Mouse (Mus musculus): ENCODE data around the gene Foxn2.

The Foxn2 gene

GRCm38 (mm10) chr17:88493551-88493950 is 53.0 kb downstream of the Foxn2 start:
- DNase-seq (ENCODE audit: low spot score), result no peak

DNA sequence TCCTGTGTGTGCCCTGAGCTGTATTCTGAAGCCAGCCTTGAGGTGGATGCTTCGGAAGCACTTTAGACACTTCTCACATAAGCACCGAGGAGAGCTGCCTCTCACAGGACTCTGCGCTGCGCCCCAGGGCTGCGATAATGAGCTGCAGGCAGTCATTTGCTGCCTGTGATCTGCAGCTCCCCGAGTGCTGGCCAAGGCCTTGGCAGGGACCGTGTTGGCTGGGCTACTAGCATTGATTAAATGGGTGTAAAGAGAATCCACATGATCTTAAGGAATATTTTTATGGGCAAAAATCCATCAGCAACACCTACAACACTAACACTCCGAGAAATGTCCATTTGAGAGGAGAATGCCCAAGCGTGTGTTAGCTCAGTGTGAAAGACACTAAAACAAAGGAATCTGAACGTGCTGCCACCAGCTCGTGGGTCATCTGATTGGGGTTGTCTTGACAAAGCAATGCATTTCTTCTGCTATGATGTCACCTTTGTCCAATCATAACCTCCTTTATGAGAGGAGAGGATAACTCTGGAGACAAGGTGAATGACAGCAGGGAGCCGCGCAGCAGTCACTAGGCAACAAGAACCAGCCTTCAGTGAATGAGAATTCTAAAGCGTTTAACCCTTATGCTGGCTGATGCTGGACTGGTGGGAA is 53.7 kb downstream of the Foxn2 start:
- DNase-seq (ENCODE audit: low spot score), result no peak

DNA sequence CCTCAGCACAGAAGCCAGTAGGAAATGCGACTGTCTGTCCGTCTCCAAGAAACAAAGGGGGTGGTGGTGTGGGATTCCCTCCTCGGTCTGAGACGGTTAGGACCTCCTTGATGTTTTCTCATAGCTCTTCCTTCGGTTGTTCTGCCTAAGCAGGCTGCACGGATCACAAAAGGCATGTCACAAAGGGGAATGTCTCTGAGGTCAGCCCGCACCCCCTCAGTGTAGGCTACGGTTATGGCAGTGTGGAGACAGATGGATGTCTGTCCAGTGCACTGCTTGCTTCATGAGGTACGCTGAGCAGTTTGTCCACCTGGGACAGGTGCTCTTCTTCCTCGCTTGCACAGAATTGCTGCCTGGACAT is 54.2 kb downstream of the Foxn2 start:
- DNase-seq (ENCODE audit: low spot score), result no peak

DNA sequence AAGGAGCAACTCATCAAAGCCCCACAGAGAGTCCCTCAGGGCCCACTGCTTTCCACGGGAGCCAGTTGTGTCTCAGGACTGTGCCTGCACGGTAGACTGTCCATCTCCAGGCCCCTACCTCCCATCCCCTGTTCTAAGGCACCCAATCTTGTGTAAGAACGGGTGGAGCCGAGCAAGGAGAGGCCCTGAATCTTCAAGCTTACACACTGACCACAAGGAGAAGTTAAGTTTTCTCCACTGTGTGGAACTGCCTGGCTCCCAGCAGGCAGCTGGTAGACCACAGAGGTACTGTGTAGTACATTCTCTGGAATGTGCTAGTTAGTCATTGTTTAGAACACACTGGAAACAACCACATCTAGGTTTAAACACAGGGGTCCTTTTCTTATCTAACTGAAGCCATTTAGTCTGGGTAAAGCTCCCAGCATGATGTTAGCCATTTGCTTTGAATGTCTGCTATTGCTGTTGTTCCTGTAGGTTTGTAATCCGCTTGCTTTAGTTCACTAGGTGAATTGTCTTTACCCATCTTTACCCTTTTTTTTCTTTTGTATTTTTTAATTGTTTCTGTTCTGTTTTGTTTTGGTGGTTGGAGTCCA is 57.7 kb downstream of the Foxn2 start:
- no peak for DNase-seq (ENCODE audit: low spot score)

GRCm38 (mm10) chr17:88504056-88504455 is 63.5 kb downstream of the Foxn2 start:
- DNase-seq (ENCODE audit: low spot score), result no peak

GRCm38 (mm10) chr17:88505275-88505723 is 64.8 kb downstream of the Foxn2 start:
- no peak for DNase-seq (ENCODE audit: low spot score)

GRCm38 (mm10) chr17:88505941-88506340 is 65.4 kb downstream of the Foxn2 start:
- no peak for DNase-seq (ENCODE audit: low spot score)

GRCm38 (mm10) chr17:88507376-88507775 is 66.9 kb downstream of the Foxn2 start:
- no peak for DNase-seq (ENCODE audit: low spot score)

DNA sequence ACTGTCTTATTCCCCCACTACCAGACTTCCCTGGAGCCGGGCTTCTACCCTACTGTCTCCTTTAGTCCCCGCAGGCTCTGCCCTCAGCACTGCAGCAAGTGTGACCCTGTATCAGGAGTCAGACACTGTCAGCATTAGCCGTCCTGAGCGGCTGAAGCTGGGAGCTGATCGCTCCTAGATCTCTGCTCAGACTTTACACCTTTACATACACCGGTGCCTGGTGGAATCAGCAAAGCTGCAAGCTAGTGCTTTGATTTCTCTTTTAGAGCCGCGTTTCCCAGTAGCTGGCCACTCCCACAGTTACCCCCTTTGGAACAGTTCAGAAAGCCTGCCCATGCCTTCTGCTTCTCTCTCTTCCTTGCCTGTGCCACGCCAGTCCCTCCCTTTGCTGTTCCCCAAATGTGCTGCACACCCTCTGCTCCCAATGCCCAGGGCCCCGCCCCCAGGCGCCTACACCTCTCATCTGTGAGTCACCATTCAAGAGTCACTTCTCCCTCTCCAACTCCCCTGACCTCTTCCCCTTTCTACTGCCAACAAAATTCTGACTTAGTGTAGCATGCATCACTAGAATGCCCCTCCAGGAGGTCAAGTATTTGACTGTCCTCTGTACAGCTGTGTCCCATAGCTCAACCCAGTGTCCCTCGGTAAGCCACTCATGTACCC is 68.5 kb downstream of the Foxn2 start:
- peak; percentile 78 for DNase-seq (ENCODE audit: low spot score)

DNA sequence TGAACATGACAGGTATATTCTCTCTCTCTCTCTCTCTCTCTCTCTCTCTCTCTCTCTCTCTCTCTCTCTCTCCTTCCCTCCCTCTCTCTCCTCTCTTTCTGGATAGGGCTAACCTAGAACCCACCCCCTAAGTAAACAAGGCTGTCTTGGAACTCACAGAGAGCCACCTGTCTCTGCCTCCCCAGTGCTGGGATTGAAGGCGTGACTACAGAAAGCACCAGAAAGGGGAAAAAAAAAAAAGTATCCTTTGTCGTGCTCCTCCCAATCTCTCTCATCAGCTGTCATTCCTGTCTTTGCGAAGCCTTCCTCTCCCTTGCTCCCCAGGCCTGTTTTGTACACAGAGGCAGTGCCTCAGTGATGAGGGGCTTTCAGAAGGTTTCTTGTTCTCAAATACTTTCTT is 69.5 kb downstream of the Foxn2 start:
- DNase-seq (ENCODE audit: low spot score), result no peak

- peak; percentile 88 for DNase-seq (ENCODE audit: low spot score)
Observed at GRCm38 (mm10) chr17:88511095-88511551, 70.6 kb downstream of the Foxn2 start.

- DNase-seq (ENCODE audit: low spot score), result no peak
Observed at GRCm38 (mm10) chr17:88516477-88516876, 76.0 kb downstream of the Foxn2 start.

DNA sequence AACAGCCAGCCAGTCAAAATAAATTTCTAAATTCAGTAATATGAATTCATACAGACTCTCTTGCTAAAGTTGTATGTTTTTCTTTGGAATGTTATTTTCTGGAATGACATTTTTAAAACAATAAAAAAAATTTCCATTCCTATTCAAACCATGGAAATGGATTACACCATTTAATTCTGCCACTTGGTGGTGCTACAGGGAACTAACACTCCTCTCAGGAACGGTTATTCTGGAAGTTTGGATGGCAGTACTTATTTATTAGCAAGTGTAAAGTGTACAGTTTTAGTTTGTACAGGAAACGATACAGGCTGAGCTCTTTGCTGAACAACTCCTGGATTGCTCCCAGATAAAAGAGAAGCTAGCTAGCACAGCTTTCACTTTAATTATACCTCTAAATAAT is 87.3 kb downstream of the Foxn2 start:
- no peak for DNase-seq (ENCODE audit: low spot score)

GRCm38 (mm10) chr17:88529519-88530235 is 89.2 kb downstream of the Foxn2 start, which contains the start of gene Ppp1r21:
TSS of gene Ppp1r21 (plus strand) at chr17:88530118.
- DNase-seq (ENCODE audit: low spot score), result peak; percentile 97

GRCm38 (mm10) chr17:88530236-88530619 is 89.7 kb downstream of the Foxn2 start:
- DNase-seq (ENCODE audit: low spot score), result no peak

DNA sequence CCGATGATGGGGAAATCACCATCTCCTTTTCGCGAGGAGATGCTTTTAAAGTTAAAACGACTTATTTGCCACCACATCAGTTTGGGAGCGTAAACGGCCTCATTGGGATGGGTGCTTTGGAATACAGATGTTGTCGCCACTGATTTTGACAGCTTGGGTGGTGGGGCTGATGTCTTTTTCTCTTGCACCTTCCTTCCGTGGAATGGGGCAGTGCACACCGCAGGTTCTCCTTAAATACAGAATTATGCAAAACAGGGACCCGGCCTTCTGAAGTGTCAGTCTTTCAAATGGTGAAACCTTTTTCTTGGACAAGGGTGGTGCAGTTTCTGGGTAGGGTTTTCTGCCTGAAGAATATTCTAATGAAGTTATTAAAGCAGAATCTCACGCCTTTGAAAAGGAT is 90.2 kb downstream of the Foxn2 start:
- DNase-seq (ENCODE audit: low spot score), result no peak

GRCm38 (mm10) chr17:88531176-88531575 is 90.7 kb downstream of the Foxn2 start:
- DNase-seq (ENCODE audit: low spot score), result no peak

DNA sequence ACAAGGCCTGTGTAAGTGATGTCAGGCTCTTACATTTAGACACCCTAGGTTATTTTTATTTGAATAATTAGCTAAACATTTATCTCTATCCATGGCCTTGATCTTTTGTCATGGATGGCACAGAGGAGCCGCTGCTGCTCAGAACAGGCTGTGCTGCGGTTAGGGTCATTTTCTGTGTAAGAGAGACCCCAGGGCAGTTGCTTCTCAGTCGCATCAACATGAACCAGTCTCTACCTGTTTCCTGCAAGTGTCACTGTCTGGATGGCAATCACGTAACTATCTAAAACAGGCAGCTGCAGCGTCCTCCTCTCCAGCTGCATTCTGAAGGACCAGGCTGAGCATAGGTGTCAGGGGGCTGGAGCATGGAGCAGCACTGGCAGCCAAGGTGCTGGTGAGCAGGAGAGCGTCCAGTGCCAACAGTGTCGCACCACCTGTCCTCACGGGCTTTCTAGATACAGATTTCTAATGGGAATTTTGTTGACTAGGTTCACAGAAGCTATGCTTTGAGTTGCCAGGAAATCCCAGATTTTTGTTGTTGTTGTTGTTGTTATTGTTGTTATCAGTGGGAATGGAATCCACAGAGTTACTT is 97.4 kb downstream of the Foxn2 start:
- DNase-seq (ENCODE audit: low spot score), result no peak
